Mouse (Mus musculus) kidney, postnatal 14 days (tissue): ENCODE measurements at regions not wholly inside any gene's neighbourhood (a gene's known extent, or its start where the extent isn't known, plus 50 kb on each side); places are given as distances from the start of the nearest gene placed in this dataset.
A peak's percentile ranks its signal among the peaks of the same experiment; 100 is the strongest.

Experiments used
- DNase-seq: peaks from one replicate; pipeline ENCODE4 v3.0.0; 2022; ENCODE audit warnings: mixed read lengths

DNA sequence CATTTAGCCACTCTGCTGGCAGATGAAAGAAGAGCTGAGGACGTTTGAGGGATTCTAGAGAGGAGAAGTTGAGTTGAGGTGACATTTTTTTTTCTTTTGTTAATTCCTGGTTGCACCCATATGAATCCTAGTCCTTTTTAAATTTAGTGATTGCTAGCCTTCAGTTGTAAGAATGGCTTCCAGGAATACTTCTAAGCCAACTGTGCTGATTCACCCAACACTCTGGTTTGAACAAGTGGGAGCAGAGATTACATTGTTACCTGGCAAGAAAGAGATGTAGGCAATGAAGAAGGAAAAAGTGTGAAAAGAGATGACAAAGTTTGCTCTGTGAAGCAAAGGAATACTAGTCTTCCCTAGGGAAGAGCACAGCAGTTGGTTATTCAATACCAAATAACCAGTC, 261.1 kb upstream of the Kcnq5 start:
- DNase-seq = no peak

DNA sequence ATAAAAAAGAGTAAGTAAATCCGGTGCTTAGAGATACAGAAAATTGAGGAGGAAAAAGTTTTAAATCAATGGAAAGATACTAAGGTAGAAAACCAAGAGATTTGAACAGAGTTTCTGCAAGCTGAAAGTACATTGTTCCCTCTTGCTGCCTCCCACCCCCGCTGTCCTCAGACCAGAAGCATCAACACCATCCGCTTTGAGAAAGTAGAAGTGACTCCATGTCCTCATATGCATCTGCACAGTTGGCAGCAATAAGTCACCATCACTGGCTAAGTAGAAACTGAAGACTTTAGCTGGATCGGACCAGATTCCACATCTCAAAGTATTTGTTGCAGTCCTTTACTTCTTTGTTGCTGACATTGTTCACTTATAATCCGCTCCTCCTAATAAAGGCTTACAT, 250.1 kb upstream of the Kcnq5 start:
- no peak for DNase-seq

DNA sequence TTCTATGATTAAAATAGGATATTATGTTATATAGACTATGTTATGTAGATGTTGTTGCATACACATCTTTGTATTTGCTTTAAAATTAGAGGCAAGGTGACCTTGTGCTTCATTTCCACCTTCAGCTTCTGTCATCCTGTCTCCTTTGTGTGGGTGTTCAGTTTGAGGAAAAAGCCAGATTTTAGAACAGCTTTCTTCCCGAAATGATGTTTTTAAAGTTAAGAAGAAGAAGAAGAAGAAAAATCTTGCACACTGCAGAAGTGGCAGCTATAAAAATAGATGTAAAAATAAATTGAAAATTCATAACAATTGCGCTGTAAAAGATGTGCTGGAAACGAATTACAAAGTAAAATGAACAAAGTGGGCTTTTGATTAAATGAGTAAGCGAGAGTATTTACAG, 249.5 kb upstream of the Kcnq5 start:
- DNase-seq = no peak

DNA sequence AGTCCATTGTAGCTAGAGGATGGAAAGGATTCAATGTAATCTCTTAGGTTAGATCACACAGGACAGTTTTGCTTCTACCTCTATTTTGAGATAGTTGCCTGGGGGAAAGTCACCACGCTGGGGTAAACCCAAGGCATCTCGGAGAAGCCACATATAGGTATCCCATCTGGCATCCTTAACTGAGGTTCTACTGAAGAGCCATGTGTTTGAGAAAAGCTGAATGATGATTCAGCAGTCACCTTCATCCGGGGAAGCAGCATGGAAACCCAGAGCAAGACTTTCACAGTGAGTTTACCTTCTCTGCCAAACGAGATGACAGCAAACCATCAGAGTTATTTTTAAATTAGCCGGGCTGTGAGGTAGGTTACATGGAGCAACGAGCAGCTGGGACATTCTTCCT, 248.9 kb upstream of the Kcnq5 start:
- no peak for DNase-seq

DNA sequence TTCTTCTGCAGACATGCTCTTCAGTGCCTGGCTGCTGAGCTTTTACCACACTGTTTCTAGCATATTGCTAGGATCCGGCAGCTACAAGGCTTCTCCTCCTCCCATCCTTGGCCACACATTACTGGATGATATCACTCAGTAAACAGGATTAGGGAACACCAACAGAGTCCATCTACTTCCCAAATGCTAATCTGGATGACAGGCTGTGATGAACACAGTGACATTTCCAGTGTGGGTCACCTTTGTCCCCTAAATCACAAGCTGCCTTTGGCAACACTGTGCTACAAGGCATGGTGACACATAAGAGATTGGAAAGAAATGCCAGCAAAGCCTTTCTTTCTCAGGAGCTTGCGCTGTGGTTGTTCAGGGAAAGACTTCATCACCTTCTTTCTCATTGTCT, 246.5 kb upstream of the Kcnq5 start:
- DNase-seq = no peak

DNA sequence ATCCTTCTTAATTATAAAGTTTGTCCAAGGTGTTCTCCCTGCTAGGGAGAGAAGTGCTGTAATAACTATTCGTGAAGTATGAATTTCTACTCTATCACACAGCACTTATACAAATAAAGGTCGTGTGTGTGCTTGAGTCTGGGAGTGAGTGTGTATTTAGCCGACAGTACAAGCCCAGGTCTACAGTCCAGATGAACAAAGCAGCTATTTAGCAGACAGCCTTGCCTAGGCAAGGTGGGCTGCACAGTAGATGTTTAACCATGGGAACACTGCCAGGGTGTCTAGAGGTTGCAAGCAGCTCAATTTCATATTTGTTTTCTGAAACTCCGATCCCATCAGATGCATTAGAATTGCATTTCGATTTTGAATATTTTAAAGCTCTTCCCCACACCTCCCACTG, 245.2 kb upstream of the Kcnq5 start:
- no peak for DNase-seq

DNA sequence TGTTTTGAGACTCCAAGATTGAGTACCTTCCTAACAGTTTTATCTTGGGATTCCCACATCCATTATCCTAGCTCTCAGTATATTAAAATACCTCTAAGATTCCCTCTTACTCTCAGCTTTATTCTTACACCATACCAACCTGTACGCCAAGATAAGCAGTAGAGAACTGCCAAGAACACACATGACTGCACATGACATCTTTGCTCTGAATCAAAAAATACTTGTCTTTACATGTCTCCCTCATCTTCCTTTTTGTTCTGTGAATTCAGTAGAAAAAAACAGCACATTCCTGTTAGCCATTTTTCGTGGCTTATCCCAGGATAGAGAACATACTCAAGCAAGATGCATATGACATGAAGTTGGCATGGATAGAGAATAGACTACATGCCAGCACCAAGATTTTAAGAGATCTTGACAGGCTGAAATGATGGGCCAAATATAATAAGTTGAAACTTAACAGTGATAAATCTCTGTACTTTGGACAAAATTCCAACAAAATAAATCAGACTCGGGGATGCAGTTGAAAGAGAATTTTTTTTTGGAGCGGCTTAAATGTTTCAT, 206.0 kb upstream of the Kcnq5 start:
- no peak for DNase-seq

DNA sequence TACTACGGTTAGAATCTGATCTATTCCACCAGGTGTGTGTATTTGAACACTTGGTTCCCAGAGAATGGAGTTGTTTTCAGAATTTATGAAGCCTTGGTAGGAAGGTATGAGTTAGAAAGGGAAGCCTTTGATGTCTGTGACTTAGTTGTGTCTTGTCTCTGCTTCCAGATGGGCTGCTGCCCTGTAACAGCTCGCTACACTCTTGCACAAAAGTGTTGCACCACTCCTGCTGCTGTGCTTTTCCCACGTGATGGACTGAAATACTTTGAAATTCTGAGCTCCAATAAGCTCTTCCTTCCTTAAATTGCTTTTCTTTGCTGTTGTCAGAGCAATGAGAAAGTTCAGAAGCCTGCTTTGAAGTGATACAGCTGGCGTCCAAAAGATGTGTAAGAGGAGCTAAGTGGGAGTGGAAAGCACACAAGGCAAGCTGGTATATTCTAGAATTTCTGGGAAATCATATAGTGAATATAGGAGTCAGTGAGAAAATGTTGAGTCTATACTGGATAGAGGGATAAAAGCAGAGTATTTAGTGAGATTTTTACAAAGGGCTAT, 174.9 kb upstream of the Kcnq5 start:
- DNase-seq = no peak

DNA sequence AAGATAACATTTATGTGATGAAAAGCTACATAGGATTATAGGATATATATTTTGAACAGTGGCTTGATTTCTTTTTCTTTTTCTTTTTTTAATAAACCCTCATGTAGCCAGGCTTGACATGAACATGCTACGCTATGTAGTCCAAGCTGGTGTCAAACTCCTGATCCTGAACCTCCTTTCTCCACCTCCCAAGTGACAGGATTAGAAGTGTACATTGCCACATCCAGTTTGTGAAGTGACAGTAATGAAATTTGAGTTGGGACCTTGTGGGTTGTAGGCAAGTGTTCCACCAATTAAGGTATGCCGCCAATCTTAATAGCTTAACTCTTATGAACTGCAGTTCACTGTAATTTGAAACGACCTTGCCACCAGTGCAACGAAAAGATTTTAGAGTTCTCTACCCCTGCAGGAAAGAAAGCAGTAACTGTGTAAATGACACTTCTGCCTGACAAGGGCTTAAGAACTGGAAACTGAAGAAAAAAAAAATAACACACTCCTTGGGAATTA, 156.6 kb upstream of the Kcnq5 start:
- no peak for DNase-seq

DNA sequence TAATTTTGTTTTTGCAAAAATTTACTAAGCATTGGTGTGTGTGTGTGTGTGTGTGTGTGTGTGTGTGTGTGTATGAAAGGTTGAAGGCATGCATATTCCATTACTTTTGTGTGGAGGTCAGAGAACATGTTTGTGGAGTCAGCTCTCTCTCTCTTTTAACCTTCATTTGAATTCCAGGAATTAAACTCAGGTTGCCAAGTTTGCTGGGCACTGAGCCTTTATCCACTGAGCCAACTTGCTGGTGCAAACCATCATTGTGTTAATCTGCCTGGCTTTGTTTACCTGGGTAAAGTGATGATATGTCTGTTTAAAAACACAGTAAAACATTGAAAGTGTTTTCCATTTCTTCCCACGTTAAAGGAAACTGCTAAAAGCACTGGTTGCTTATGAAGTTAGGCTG, 154.7 kb upstream of the Kcnq5 start:
- no peak for DNase-seq

DNA sequence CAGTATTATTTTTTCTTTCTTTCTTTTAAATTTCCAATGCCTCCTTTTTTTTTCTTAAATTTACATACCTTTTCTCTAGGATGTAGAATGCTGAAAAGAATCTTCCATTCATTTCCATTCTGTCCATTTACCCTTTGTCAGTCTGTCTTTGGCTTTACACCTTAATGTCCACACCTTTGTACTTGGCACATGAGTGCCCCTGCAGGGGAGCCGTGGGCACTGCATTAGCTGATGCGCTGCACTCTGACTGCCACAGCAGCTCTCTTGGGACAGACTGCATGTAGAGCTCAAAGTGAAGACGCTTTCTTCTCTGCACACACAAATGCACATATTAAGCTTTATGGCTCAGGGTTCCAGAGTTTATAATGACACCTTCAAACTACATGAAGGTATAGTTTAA, 143.8 kb upstream of the Kcnq5 start:
- peak; percentile 2 for DNase-seq

DNA sequence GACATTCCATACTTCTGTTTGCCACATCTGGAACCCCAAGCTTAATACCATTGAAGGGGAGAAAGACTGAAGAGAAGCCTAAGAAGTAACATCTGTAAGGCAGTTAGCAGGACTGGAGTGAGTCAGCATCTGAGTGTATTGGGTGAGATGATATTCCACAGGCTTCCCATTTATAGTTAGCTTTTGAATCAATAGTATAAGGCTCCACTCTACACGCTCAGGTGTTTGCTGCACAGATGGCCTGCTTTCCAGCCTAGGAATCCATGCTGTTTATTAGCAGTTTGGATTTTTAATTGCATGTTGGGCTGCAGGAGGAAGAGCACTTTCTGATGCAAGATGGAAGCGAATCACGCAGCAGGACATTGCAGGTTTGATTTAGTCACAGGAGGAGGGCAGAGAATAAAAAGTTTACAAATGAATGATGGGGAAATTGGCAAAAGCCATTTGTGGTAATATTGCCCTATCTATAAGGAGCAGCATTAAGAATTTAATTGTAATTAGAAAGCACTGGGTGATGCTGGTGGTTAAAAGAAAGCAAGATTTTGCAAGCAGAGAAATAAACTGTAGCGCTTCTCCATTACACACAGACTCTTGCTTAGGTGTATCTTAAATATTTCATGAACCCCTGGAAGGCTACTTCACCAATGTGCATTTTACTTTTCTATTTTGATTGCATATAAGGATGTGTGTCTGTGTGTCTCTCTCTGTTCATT, 109.8 kb upstream of the Kcnq5 start:
- DNase-seq = no peak

DNA sequence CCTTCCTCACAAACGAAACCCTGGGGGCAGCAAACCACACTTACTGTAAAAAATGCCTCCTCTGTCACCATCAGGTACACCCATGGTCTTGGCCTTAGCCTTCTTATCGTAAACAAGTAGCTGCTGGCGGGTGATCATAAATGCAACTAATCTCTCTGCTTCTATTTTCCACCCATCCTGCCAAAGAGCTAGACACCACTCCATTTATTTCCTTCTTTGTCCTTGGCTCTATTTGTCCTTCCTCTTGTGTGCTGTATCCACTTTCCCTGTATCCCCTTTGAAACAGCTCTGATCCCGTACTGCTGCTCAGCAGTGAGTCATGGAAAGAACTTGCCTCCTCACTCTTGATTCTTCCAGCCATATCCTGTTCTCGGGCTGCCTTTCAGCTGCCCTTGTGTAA, 108.3 kb upstream of the Kcnq5 start:
- no peak for DNase-seq
